Mouse (Mus musculus) megakaryocyte, adult 5-6 weeks (primary cell): ENCODE data around the gene Tecpr2. TPM values are rescaled to one million over a fixed set of nuclear protein-coding genes. Genes with fewer than 3 reads are reported as not detected.

Source experiments
- ATAC-seq: 2 replicates; pipeline ENCODE4 v1.8.0; 2016; ENCODE audit warnings: mild to moderate bottlenecking, inconsistent platforms; ENCODE audit not compliant: poor library complexity, severe bottlenecking
- total RNA-seq, 2 experiments: library from RNA; stranded (forward) in 1 of 2; stranded (reverse) in 1 of 2; fragments of 153-499, 151-499 nt in 1 of 2; fragments of 221-1000, 200-1000 nt in 1 of 2; gene quantifications; 2 replicates each; pipeline versions ENCODE4 v1.2.3 to v1.2.4; 2015 to 2017

Gene Tecpr2
- total RNA-seq, 2 experiments from 2014 or later: 3.7 to 5.0 TPM

GRCm38 (mm10) chr12:110861256-110861655 is 27.8 kb upstream of the Tecpr2 start:
- no peak for ATAC-seq

- ATAC-seq: no peak
Measured at GRCm38 (mm10) chr12:110864008-110864407, 25.1 kb upstream of the Tecpr2 start.

- ATAC-seq: no peak
Measured at GRCm38 (mm10) chr12:110865571-110865970, 23.5 kb upstream of the Tecpr2 start.

GRCm38 (mm10) chr12:110865989-110866388 is 23.1 kb upstream of the Tecpr2 start:
- no peak for ATAC-seq

- ATAC-seq: no peak
Measured at GRCm38 (mm10) chr12:110870107-110870506, 19.0 kb upstream of the Tecpr2 start.

GRCm38 (mm10) chr12:110871247-110871646 is 17.8 kb upstream of the Tecpr2 start:
- no peak for ATAC-seq

GRCm38 (mm10) chr12:110875351-110875750 is 13.7 kb upstream of the Tecpr2 start:
- no peak for ATAC-seq

GRCm38 (mm10) chr12:110882291-110882690 is 6.8 kb upstream of the Tecpr2 start:
- no peak for ATAC-seq

- no peak for ATAC-seq
Measured at GRCm38 (mm10) chr12:110885251-110885650, 3.8 kb upstream of the Tecpr2 start.

- peak; percentile 23 for ATAC-seq
Measured at GRCm38 (mm10) chr12:110888106-110888505, 958 bp upstream of the Tecpr2 start.

GRCm38 (mm10) chr12:110888606-110889005 is 458 bp upstream of the Tecpr2 start:
- peak; percentile 18 for ATAC-seq

GRCm38 (mm10) chr12:110891887-110892286 is 2.8 kb downstream of the Tecpr2 start:
- no peak for ATAC-seq

- ATAC-seq: no peak
Measured at GRCm38 (mm10) chr12:110902106-110902505, 13.0 kb downstream of the Tecpr2 start.

- no peak for ATAC-seq
Measured at GRCm38 (mm10) chr12:110903536-110903935, 14.5 kb downstream of the Tecpr2 start.

- ATAC-seq: peak; percentile 57
Measured at GRCm38 (mm10) chr12:110907845-110908244, 18.8 kb downstream of the Tecpr2 start.

- ATAC-seq: no peak
Measured at GRCm38 (mm10) chr12:110909962-110910361, 20.9 kb downstream of the Tecpr2 start.

- no peak for ATAC-seq
Measured at GRCm38 (mm10) chr12:110915761-110916160, 26.7 kb downstream of the Tecpr2 start.

GRCm38 (mm10) chr12:110920254-110920653 is 31.2 kb downstream of the Tecpr2 start:
- no peak for ATAC-seq

- ATAC-seq: no peak
Measured at GRCm38 (mm10) chr12:110921572-110921971, 32.5 kb downstream of the Tecpr2 start.

- ATAC-seq: no peak
Measured at GRCm38 (mm10) chr12:110932820-110933219, 43.8 kb downstream of the Tecpr2 start.

GRCm38 (mm10) chr12:110935983-110936620 is 47.0 kb downstream of the Tecpr2 start:
- ATAC-seq: peak; percentile 96

GRCm38 (mm10) chr12:110937496-110937895 is 48.4 kb downstream of the Tecpr2 start:
- ATAC-seq: no peak

- no peak for ATAC-seq
Measured at GRCm38 (mm10) chr12:110939385-110939784, 50.3 kb downstream of the Tecpr2 start.
